Mouse (Mus musculus) liver, embryonic 15.5 days (tissue): ENCODE data around the gene Kif3a. TPM values are rescaled to one million over a fixed set of nuclear protein-coding genes. Genes with fewer than 3 reads are reported as not detected.

Experiments used
- ATAC-seq: fragments of 200-750 bp; cut with Nextera tagmentation; 2 replicates; pipeline ENCODE4 v1.8.0; 2017; ENCODE audit warnings: moderate number of reproducible peaks, mild to moderate bottlenecking, moderate library complexity; ENCODE audit not compliant: insufficient read depth
- H3K27ac ChIP-seq: fragments of 300-500 bp; sonication (generic); replicated peaks from 2 replicates; pipeline ENCODE4 v1.5.1; 2015; ENCODE audit warnings: mild to moderate bottlenecking, inconsistent platforms
- H3K27me3 ChIP-seq: fragments of 300-500 bp; sonication (generic); 2 replicates; pipeline ENCODE4 v1.6.1; 2015; ENCODE audit warnings: mild to moderate bottlenecking, inconsistent platforms
- H3K36me3 ChIP-seq: fragments of 300-500 bp; sonication (generic); replicated peaks from 2 replicates; pipeline ENCODE4 v1.6.1; 2015; ENCODE audit warnings: moderate library complexity, mild to moderate bottlenecking, inconsistent platforms
- H3K4me1 ChIP-seq: fragments of 300-500 bp; sonication (generic); replicated peaks from 2 replicates; pipeline ENCODE4 v1.6.1; 2015; ENCODE audit warnings: inconsistent platforms
- H3K4me2 ChIP-seq: fragments of 300-500 bp; sonication (generic); 2 replicates; pipeline ENCODE4 v1.6.1; 2015; ENCODE audit warnings: moderate library complexity, mild to moderate bottlenecking, inconsistent platforms
- H3K4me3 ChIP-seq: fragments of 300-500 bp; sonication (generic); replicated peaks from 2 replicates; pipeline ENCODE4 v1.5.1; 2015; ENCODE audit warnings: mild to moderate bottlenecking, inconsistent platforms
- H3K9ac ChIP-seq: fragments of 300-500 bp; sonication (generic); 2 replicates; pipeline ENCODE4 v1.6.1; 2015; ENCODE audit warnings: moderate library complexity, mild to moderate bottlenecking, inconsistent platforms
- H3K9me3 ChIP-seq: fragments of 300-500 bp; sonication (generic); replicated peaks from 2 replicates; pipeline ENCODE4 v1.6.1; 2016; ENCODE audit warnings: inconsistent platforms
- WGBS: fragments of 180-500 bp; shearing (Covaris S2); methylation state at CpG from one replicate; pipeline ENCODE4 v1.1.7; 2015; ENCODE audit warnings: mixed read lengths; ENCODE audit not compliant: insufficient replicate concordance; 5-methylcytosine and 5-hydroxymethylcytosine counted together
- polyA plus RNA-seq: library from polyadenylated mRNA; unstranded; fragments of >200 nt; fragmentation: Nextera tagmentation; extraction: Ambion mirVana; gene quantifications from 2 replicates; pipeline ENCODE4 v1.2.1, GENCODE M21; 2015

The Kif3a gene
- polyA plus RNA-seq, 1 experiment from 2014 or later: 7.5 TPM

- Histone ChIP-seq H3K36me3 (peaks cover 18% of the 10 kb centered on the region; the same call in 1 of the 2 replicates), H3K27ac (peak overlapping the region; percentile 41; the same call in 1 of the 2 replicates), H3K4me1 (peaks cover 4% of the 10 kb centered on the region; the same call in 1 of the 2 replicates), H3K9me3 (no peaks in the 10 kb centered on the region), H3K27me3 (no peaks in the 10 kb centered on the region), H3K9ac (no peak overlapping the region), H3K4me2 (no peak overlapping the region), H3K4me3 (no peak overlapping the region)
- ATAC-seq: no peak
- WGBS: 51% methylated on average over 3 of the region's 3 CpGs
Observed at GRCm38 (mm10) chr11:53584849-53585248, 17.7 kb downstream of the Kif3a start.

GRCm38 (mm10) chr11:53585510-53585909, 18.3 kb downstream of the Kif3a start:
- Histone ChIP-seq H3K4me2 (no peak overlapping the region), H3K27me3 (no peaks in the 10 kb centered on the region), H3K36me3 (peaks cover 15% of the 10 kb centered on the region; the same call in 1 of the 2 replicates), H3K4me3 (no peak overlapping the region), H3K4me1 (peaks cover 4% of the 10 kb centered on the region; the same call in 1 of the 2 replicates), H3K9me3 (no peaks in the 10 kb centered on the region), H3K27ac (peak overlapping the region; percentile 41; the same call in 1 of the 2 replicates), H3K9ac (no peak overlapping the region)
- WGBS: 78% methylated on average over 6 of the region's 6 CpGs
- ATAC-seq: no peak

GRCm38 (mm10) chr11:53588279-53588678, 21.1 kb downstream of the Kif3a start:
- peaks cover 4% of the 10 kb centered on the region; the same call in 1 of the 2 replicates for H3K4me1 ChIP-seq
- 69% methylated on average over 8 of the region's 8 CpGs for WGBS

DNA sequence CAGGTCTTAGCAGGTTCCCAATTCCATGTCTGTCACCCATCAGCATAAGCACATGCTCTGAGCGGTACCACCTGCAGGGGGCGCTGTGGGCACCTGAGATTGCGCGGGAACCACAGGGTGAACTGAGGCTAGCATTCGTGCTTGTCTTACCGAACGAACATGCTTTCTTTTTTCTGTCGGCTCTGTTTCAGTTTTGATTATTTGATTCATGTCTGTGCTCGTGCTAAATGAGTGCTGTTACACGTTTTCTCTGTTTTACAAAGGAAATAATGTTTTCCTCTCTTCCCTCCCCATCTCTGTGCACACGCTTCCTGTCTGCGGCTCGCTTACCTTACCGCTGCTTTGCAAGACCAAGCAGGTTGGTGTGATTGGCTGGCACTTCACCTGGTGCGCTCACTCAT, 23.2 kb downstream of the Kif3a start:
- WGBS: 11% methylated on average over 15 of the region's 15 CpGs
- no peaks in the 10 kb centered on the region for H3K36me3 ChIP-seq
- H3K9me3 ChIP-seq: no peaks in the 10 kb centered on the region
- H3K4me3 ChIP-seq: peak overlapping the region; percentile 43
- no peaks in the 10 kb centered on the region for H3K27me3 ChIP-seq
- H3K9ac ChIP-seq: 0 out of 2 replicates have a peak overlapping the region, but pooled peaks have one; percentile 1
- H3K27ac ChIP-seq: no peak overlapping the region
- peak overlapping the region; percentile 60 for H3K4me2 ChIP-seq
- ATAC-seq: no peak
- H3K4me1 ChIP-seq: no peaks in the 10 kb centered on the region; the same call in 1 of the 2 replicates

More at GRCm38 (mm10) chr11:53588279-53588678, 21.1 kb downstream of the Kif3a start:
- Histone ChIP-seq H3K27me3 (no peaks in the 10 kb centered on the region), H3K9ac (no peak overlapping the region), H3K4me2 (no peak overlapping the region), H3K9me3 (no peaks in the 10 kb centered on the region), H3K27ac (no peak overlapping the region), H3K4me3 (no peak overlapping the region), H3K36me3 (peaks cover 12% of the 10 kb centered on the region; the same call in 1 of the 2 replicates)
- ATAC-seq: no peak

- H3K4me3 ChIP-seq: no peak overlapping the region
- H3K27ac ChIP-seq: no peak overlapping the region
- H3K4me1 ChIP-seq: no peaks in the 10 kb centered on the region; the same call in 1 of the 2 replicates
- ATAC-seq: no peak
- no peaks in the 10 kb centered on the region for H3K36me3 ChIP-seq
- no peaks in the 10 kb centered on the region for H3K9me3 ChIP-seq
- H3K9ac ChIP-seq: no peak overlapping the region
- 77% methylated on average over 5 of the region's 5 CpGs for WGBS
- H3K27me3 ChIP-seq: no peaks in the 10 kb centered on the region
- no peak overlapping the region for H3K4me2 ChIP-seq
Observed at GRCm38 (mm10) chr11:53591116-53591515, 23.9 kb downstream of the Kif3a start.

GRCm38 (mm10) chr11:53604983-53605382, 37.8 kb downstream of the Kif3a start:
- Histone ChIP-seq H3K27ac (no peak overlapping the region), H3K27me3 (no peaks in the 10 kb centered on the region), H3K9ac (no peak overlapping the region), H3K4me1 (peaks cover 32% of the 10 kb centered on the region), H3K4me2 (no peak overlapping the region), H3K36me3 (no peaks in the 10 kb centered on the region), H3K9me3 (no peaks in the 10 kb centered on the region), H3K4me3 (no peak overlapping the region)
- ATAC-seq: no peak
- 81% methylated on average over 3 of the region's 3 CpGs for WGBS

DNA sequence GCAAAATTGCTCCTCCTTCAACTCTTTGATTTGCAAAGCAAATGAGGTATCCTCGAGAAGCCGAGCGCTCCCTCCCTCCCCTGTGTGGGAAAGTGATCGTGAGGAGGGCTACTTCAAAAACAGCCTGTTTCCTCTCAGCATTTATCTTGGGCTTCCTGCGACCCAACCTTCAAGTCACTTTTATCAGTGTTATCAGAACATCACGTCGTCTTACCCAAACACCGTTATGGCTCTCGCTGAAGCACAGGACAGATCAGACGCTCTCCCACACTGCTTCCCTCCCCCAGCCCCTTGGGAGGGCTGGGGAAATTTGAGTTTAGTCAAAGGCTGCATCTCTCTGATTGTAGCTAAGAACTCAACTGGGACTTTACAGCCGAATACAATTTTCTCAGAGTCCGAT, 38.4 kb downstream of the Kif3a start:
- Histone ChIP-seq H3K4me3 (no peak overlapping the region), H3K4me2 (peak overlapping the region; percentile 31), H3K36me3 (no peaks in the 10 kb centered on the region), H3K27ac (no peak overlapping the region), H3K9ac (no peak overlapping the region; the same call in 1 of the 2 replicates), H3K4me1 (peaks cover 32% of the 10 kb centered on the region), H3K9me3 (no peaks in the 10 kb centered on the region), H3K27me3 (no peaks in the 10 kb centered on the region)
- WGBS: 3% methylated on average over 12 of the region's 12 CpGs
- ATAC-seq: no peak

DNA sequence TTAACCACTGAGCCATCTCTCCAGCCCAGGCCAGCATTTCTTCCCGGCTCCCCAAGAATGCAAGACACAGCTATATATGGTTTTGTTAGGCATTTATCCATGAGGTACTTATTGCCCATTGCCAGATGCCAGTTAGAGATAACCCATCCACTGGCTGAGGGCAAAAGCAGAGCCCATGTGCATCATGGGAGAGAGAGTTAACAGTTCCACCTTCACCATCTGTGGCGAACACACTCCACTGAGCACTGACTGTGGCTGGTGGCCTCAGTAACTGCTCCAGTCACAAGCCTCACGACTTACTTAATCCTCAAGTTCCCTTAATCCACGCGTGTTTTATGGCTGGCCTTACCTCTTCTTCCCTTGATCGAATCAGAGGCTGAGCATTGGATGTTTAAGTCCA, 42.1 kb downstream of the Kif3a start:
- ATAC-seq: peak; percentile 51; the same call in 1 of the 2 replicates
- no peaks in the 10 kb centered on the region for H3K36me3 ChIP-seq
- WGBS: 33% methylated on average over 6 of the region's 6 CpGs

GRCm38 (mm10) chr11:53609672-53610071, 42.5 kb downstream of the Kif3a start:
- Histone ChIP-seq H3K4me3 (no peak overlapping the region), H3K4me1 (peaks cover 38% of the 10 kb centered on the region), H3K36me3 (no peaks in the 10 kb centered on the region), H3K9me3 (no peaks in the 10 kb centered on the region), H3K27ac (no peak overlapping the region), H3K4me2 (no peak overlapping the region), H3K27me3 (no peaks in the 10 kb centered on the region), H3K9ac (no peak overlapping the region)
- no peak for ATAC-seq
- WGBS: 27% methylated on average over 3 of the region's 3 CpGs

More for the DNA sequence above, 42.1 kb downstream of the Kif3a start:
- H3K27ac ChIP-seq: no peak overlapping the region
- no peaks in the 10 kb centered on the region for H3K27me3 ChIP-seq
- H3K9ac ChIP-seq: no peak overlapping the region
- H3K4me3 ChIP-seq: no peak overlapping the region
- H3K4me1 ChIP-seq: peaks cover 34% of the 10 kb centered on the region
- no peaks in the 10 kb centered on the region for H3K9me3 ChIP-seq
- H3K4me2 ChIP-seq: no peak overlapping the region

GRCm38 (mm10) chr11:53615172-53615571, 48.0 kb downstream of the Kif3a start:
- H3K9ac ChIP-seq: no peak overlapping the region
- H3K9me3 ChIP-seq: no peaks in the 10 kb centered on the region
- peak; percentile 59; the same call in 1 of the 2 replicates for ATAC-seq
- peak overlapping the region; percentile 23; the same call in 1 of the 2 replicates for H3K4me2 ChIP-seq
- no peak overlapping the region for H3K27ac ChIP-seq
- no peak overlapping the region for H3K4me3 ChIP-seq
- H3K4me1 ChIP-seq: peaks cover 56% of the 10 kb centered on the region
- H3K27me3 ChIP-seq: no peaks in the 10 kb centered on the region
- WGBS: 28% methylated on average over 6 of the region's 6 CpGs
- H3K36me3 ChIP-seq: no peaks in the 10 kb centered on the region

DNA sequence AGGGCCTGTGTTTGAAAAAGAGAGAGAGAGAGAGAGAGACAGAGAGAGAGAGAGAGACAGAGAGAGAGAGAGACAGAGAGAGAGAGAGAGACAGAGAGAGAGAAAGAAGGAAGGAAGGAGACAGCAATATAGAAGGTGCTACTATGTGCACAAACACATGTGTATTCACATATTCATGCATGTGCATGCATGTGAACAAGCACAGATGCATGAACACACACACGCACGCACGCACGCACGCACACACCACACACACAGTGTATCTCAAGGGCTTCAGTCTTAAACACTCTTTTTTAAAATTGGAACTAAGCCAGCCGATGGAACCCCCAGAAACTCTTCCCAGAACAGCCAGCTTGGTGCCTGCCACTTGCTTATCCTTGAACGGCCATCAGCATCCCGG, 48.4 kb downstream of the Kif3a start:
- H3K27ac ChIP-seq: no peak overlapping the region
- no peaks in the 10 kb centered on the region for H3K36me3 ChIP-seq
- WGBS: 87% methylated on average over 8 of the region's 8 CpGs
- no peak overlapping the region for H3K4me3 ChIP-seq
- H3K4me1 ChIP-seq: peaks cover 56% of the 10 kb centered on the region
- H3K9ac ChIP-seq: no peak overlapping the region
- H3K27me3 ChIP-seq: no peaks in the 10 kb centered on the region
- ATAC-seq: no peak
- no peak overlapping the region; the same call in 1 of the 2 replicates for H3K4me2 ChIP-seq
- H3K9me3 ChIP-seq: no peaks in the 10 kb centered on the region
